Mouse (Mus musculus) embryonic facial prominence, embryonic 10.5 days (tissue): ENCODE measurements around the gene Mpnd. TPM values are rescaled to one million over a fixed set of nuclear protein-coding genes. Genes with fewer than 3 reads are reported as not detected.
A peak's percentile ranks its signal among the peaks of the same experiment; 100 is the strongest.

Experiments
- DNase-seq: peaks from one replicate; pipeline ENCODE4 v3.0.0-alpha.2; 2017; ENCODE audit warnings: low spot score
- H3K27ac ChIP-seq: fragments of 300-500 bp; sonication (generic); replicated peaks from 2 replicates; pipeline ENCODE4 v1.5.1; 2016; ENCODE audit warnings: mild to moderate bottlenecking
- H3K27me3 ChIP-seq: fragments of 300-500 bp; sonication (generic); replicated peaks from 2 replicates; pipeline ENCODE4 v1.6.1; 2016; ENCODE audit warnings: low read depth, mild to moderate bottlenecking; ENCODE audit not compliant: poor library complexity, severe bottlenecking
- H3K36me3 ChIP-seq: fragments of 300-500 bp; sonication (generic); replicated peaks from 2 replicates; pipeline ENCODE4 v1.6.1; 2016; ENCODE audit warnings: mild to moderate bottlenecking, moderate library complexity
- H3K4me1 ChIP-seq: fragments of 300-500 bp; sonication (generic); 2 replicates; pipeline ENCODE4 v1.6.1; 2016
- H3K4me3 ChIP-seq: fragments of 300-500 bp; sonication (generic); 2 replicates; pipeline ENCODE4 v1.5.1; 2016; ENCODE audit warnings: mild to moderate bottlenecking, moderate library complexity
- H3K9me3 ChIP-seq: fragments of 300-500 bp; sonication (generic); 2 replicates; pipeline ENCODE4 v1.6.1; 2016; ENCODE audit warnings: mild to moderate bottlenecking
- WGBS: fragments of 180-500 bp; shearing (Covaris S2); methylation state at CpG from one replicate; pipeline ENCODE4 v1.1.7; 2016; 5-methylcytosine and 5-hydroxymethylcytosine counted together
- polyA plus RNA-seq: library from polyadenylated mRNA; unstranded; fragments of >200 nt; fragmentation: Nextera tagmentation; extraction: Ambion mirVana; gene quantifications from 2 replicates; pipeline ENCODE4 v1.2.1, GENCODE M21; 2016

Mpnd gene
- polyA plus RNA-seq, 1 experiment from 2014 or later, result 135 TPM

GRCm38 (mm10) chr17:56024931-56025330 is 19.4 kb downstream of the Mpnd start:
- Histone ChIP-seq H3K27me3 (no peaks in the 10 kb centered on the region), H3K27ac (no peak overlapping the region), H3K4me1 (peaks cover 23% of the 10 kb centered on the region; the same call in 1 of the 2 replicates), H3K9me3 (no peaks in the 10 kb centered on the region), H3K36me3 (peaks cover 95% of the 10 kb centered on the region), H3K4me3 (no peak overlapping the region)
- DNase-seq, result no peak
- WGBS, result 81% methylated on average over 5 of the region's 5 CpGs

- WGBS, result 81% methylated on average over 1 of the region's 1 CpGs
- no peaks in the 10 kb centered on the region for H3K9me3 ChIP-seq
- H3K4me3 ChIP-seq, result no peak overlapping the region
- H3K4me1 ChIP-seq, result peaks cover 23% of the 10 kb centered on the region; the same call in 1 of the 2 replicates
- no peak overlapping the region for H3K27ac ChIP-seq
- no peak for DNase-seq
- H3K36me3 ChIP-seq, result peaks cover 95% of the 10 kb centered on the region
- no peaks in the 10 kb centered on the region for H3K27me3 ChIP-seq
Observed at GRCm38 (mm10) chr17:56026303-56026702, 20.8 kb downstream of the Mpnd start.

GRCm38 (mm10) chr17:56026881-56027280 is 21.4 kb downstream of the Mpnd start:
- peaks cover 95% of the 10 kb centered on the region for H3K36me3 ChIP-seq
- H3K27me3 ChIP-seq, result no peaks in the 10 kb centered on the region
- WGBS, result 75% methylated on average over 1 of the region's 1 CpGs
- DNase-seq, result no peak
- H3K9me3 ChIP-seq, result no peaks in the 10 kb centered on the region
- H3K4me1 ChIP-seq, result peaks cover 23% of the 10 kb centered on the region; the same call in 1 of the 2 replicates
- no peak overlapping the region for H3K4me3 ChIP-seq
- no peak overlapping the region for H3K27ac ChIP-seq

- H3K27ac ChIP-seq, result no peak overlapping the region
- peaks cover 19% of the 10 kb centered on the region; the same call in 1 of the 2 replicates for H3K4me1 ChIP-seq
- no peak overlapping the region for H3K4me3 ChIP-seq
- H3K27me3 ChIP-seq, result no peaks in the 10 kb centered on the region
- DNase-seq, result no peak
- H3K9me3 ChIP-seq, result no peaks in the 10 kb centered on the region
- WGBS, result 91% methylated on average over 5 of the region's 5 CpGs
- peaks cover 95% of the 10 kb centered on the region for H3K36me3 ChIP-seq
Observed at GRCm38 (mm10) chr17:56027801-56028441, 22.4 kb downstream of the Mpnd start.

GRCm38 (mm10) chr17:56030238-56030870 is 24.8 kb downstream of the Mpnd start:
- WGBS, result 94% methylated on average over 9 of the region's 9 CpGs
- no peaks in the 10 kb centered on the region for H3K27me3 ChIP-seq
- no peak overlapping the region for H3K4me3 ChIP-seq
- H3K36me3 ChIP-seq, result peaks cover 92% of the 10 kb centered on the region
- no peak overlapping the region for H3K27ac ChIP-seq
- no peaks in the 10 kb centered on the region for H3K9me3 ChIP-seq
- no peak for DNase-seq
- peaks cover 30% of the 10 kb centered on the region for H3K4me1 ChIP-seq

GRCm38 (mm10) chr17:56030919-56031318 is 25.4 kb downstream of the Mpnd start:
- DNase-seq, result no peak
- Histone ChIP-seq H3K9me3 (no peaks in the 10 kb centered on the region), H3K27ac (no peak overlapping the region), H3K4me3 (no peak overlapping the region), H3K4me1 (peaks cover 34% of the 10 kb centered on the region), H3K36me3 (peaks cover 90% of the 10 kb centered on the region), H3K27me3 (no peaks in the 10 kb centered on the region)
- 77% methylated on average over 5 of the region's 5 CpGs for WGBS

GRCm38 (mm10) chr17:56031431-56031830 is 25.9 kb downstream of the Mpnd start:
- no peaks in the 10 kb centered on the region for H3K27me3 ChIP-seq
- H3K36me3 ChIP-seq, result peaks cover 85% of the 10 kb centered on the region
- no peak overlapping the region for H3K4me3 ChIP-seq
- DNase-seq, result no peak
- 93% methylated on average over 7 of the region's 7 CpGs for WGBS
- H3K4me1 ChIP-seq, result peaks cover 34% of the 10 kb centered on the region
- no peaks in the 10 kb centered on the region for H3K9me3 ChIP-seq
- no peak overlapping the region for H3K27ac ChIP-seq

GRCm38 (mm10) chr17:56032127-56032733 is 26.7 kb downstream of the Mpnd start:
- Histone ChIP-seq H3K4me1 (peaks cover 33% of the 10 kb centered on the region), H3K4me3 (no peak overlapping the region), H3K27me3 (no peaks in the 10 kb centered on the region), H3K36me3 (peaks cover 77% of the 10 kb centered on the region), H3K27ac (no peak overlapping the region), H3K9me3 (no peaks in the 10 kb centered on the region)
- no peak for DNase-seq
- WGBS, result 79% methylated on average over 6 of the region's 6 CpGs

- H3K4me1 ChIP-seq, result peaks cover 33% of the 10 kb centered on the region
- H3K36me3 ChIP-seq, result peaks cover 71% of the 10 kb centered on the region
- no peak overlapping the region for H3K4me3 ChIP-seq
- H3K9me3 ChIP-seq, result no peaks in the 10 kb centered on the region
- H3K27me3 ChIP-seq, result no peaks in the 10 kb centered on the region
- no peak for DNase-seq
- 81% methylated on average over 7 of the region's 7 CpGs for WGBS
- no peak overlapping the region for H3K27ac ChIP-seq
Observed at GRCm38 (mm10) chr17:56032831-56033230, 27.3 kb downstream of the Mpnd start.

- whole genome bisulfite sequencing, result 92% methylated on average over 7 of the region's 7 CpGs
- Histone ChIP-seq H3K36me3 (peaks cover 58% of the 10 kb centered on the region), H3K27me3 (no peaks in the 10 kb centered on the region), H3K4me1 (peaks cover 33% of the 10 kb centered on the region), H3K9me3 (no peaks in the 10 kb centered on the region), H3K4me3 (peak overlapping the region; percentile 81; the same call in 1 of the 2 replicates), H3K27ac (no peak overlapping the region)
- DNase-seq, result no peak
Observed at GRCm38 (mm10) chr17:56034040-56034725, 28.7 kb downstream of the Mpnd start.

GRCm38 (mm10) chr17:56034726-56035100 is 29.2 kb downstream of the Mpnd start:
- Histone ChIP-seq H3K4me3 (peak overlapping the region; percentile 81; the same call in 1 of the 2 replicates), H3K4me1 (peaks cover 33% of the 10 kb centered on the region), H3K9me3 (no peaks in the 10 kb centered on the region), H3K27me3 (no peaks in the 10 kb centered on the region), H3K36me3 (peaks cover 53% of the 10 kb centered on the region), H3K27ac (no peak overlapping the region)
- no peak for DNase-seq
- WGBS, result 91% methylated on average over 6 of the region's 6 CpGs

- H3K27me3 ChIP-seq, result no peaks in the 10 kb centered on the region
- no peaks in the 10 kb centered on the region for H3K9me3 ChIP-seq
- H3K27ac ChIP-seq, result no peak overlapping the region
- WGBS, result 82% methylated on average over 4 of the region's 4 CpGs
- H3K4me1 ChIP-seq, result peaks cover 33% of the 10 kb centered on the region
- peaks cover 47% of the 10 kb centered on the region for H3K36me3 ChIP-seq
- no peak for DNase-seq
- H3K4me3 ChIP-seq, result peak overlapping the region; percentile 81
Observed at GRCm38 (mm10) chr17:56035216-56035615, 29.7 kb downstream of the Mpnd start.
